Mouse (Mus musculus): ENCODE data around the gene Heatr5a.

- TF ChIP-seq CTCF (IDR thresholded peaks at IDR 0.05; ENCODE audit: control insufficient read depth, insufficient read depth, insufficient read length) (no peak), MAX (IDR thresholded peaks at IDR 0.05) (no peak)
Measured at GRCm38 (mm10) chr12:51882606-51883296, 88.4 kb downstream of the Heatr5a start.
